Comparison of ENCODE assay signal across 9 mouse cellular contexts in genomic region chr4:138494905-138495304, GRCm38 (mm10). TPM values are rescaled to one million over a fixed set of nuclear protein-coding genes. Genes with fewer than 3 reads are reported as not detected.
A peak's percentile ranks its signal among the peaks of the same experiment; 100 is the strongest.
DNase-seq lines count a peak whose midpoint lies in the region; ATAC-seq and TF ChIP-seq lines count a peak whose summit lies in the region.
"Had no signal": no experiment of that assay in that cellular context is flagged by ENCODE, and none has a peak within 500 bp of the region (broad histone marks: within the 10 kb centered on the region; RNA-seq: fewer than 3 reads in every experiment).

No protein-coding gene starts in this region.

- peaks cover 27% of the 10 kb centered on the region for H3K4me1 ChIP-seq in forebrain, embryonic 14.5 days (ENCODE audit: control insufficient read depth, insufficient read depth, low read length)
- peaks cover 34% of the 10 kb centered on the region for H3K4me1 ChIP-seq in intestine, embryonic 15.5 days (replicated peaks)
- peaks cover 29% of the 10 kb centered on the region for H3K4me1 ChIP-seq in midbrain, postnatal 0 days (ENCODE audit: insufficient read depth, low read length)
- no peaks in the 10 kb centered on the region for H3K4me1 ChIP-seq in thymus, adult 2 months (replicated peaks; ENCODE audit: control insufficient read depth, insufficient read depth, low read length)

- no peaks in the 10 kb centered on the region for H3K27me3 ChIP-seq in forebrain, embryonic 14.5 days (replicated peaks; ENCODE audit: control insufficient read depth, insufficient read depth, low read length)
- H3K27me3 ChIP-seq in intestine, embryonic 15.5 days (replicated peaks): no peaks in the 10 kb centered on the region
- no peaks in the 10 kb centered on the region for H3K27me3 ChIP-seq in midbrain, postnatal 0 days (ENCODE audit: insufficient read depth, low read length)
- H3K27me3 ChIP-seq in thymus, adult 2 months (ENCODE audit: control insufficient read depth, insufficient read depth, low read length): no peaks in the 10 kb centered on the region

- peak; percentile 76 for ATAC-seq in forebrain, embryonic 14.5 days
- ATAC-seq in intestine, embryonic 15.5 days: peak; percentile 44; the same call in 1 of the 2 replicates
- peak; percentile 77 for ATAC-seq in midbrain, postnatal 0 days (ENCODE audit: low FRiP score)

- H3K36me3 ChIP-seq in forebrain, embryonic 14.5 days (ENCODE audit: control insufficient read depth, insufficient read depth, low read length): no peaks in the 10 kb centered on the region
- H3K36me3 ChIP-seq in intestine, embryonic 15.5 days: no peaks in the 10 kb centered on the region
- no peaks in the 10 kb centered on the region for H3K36me3 ChIP-seq in midbrain, postnatal 0 days (ENCODE audit: insufficient read depth, low read length)
- H3K36me3 ChIP-seq in thymus, adult 2 months (ENCODE audit: control insufficient read depth, insufficient read depth, low read length): no peaks in the 10 kb centered on the region
- H3K36me3 ChIP-seq: G1E had no signal

- no peak for TF ChIP-seq CTCF in left cerebral cortex, adult 2 months (IDR thresholded peaks at IDR 0.05)
- peak; percentile 27; the same call in 1 of the 2 replicates for TF ChIP-seq CTCF in midbrain, postnatal 0 days (IDR thresholded peaks at IDR 0.05)
- no peak for TF ChIP-seq CTCF in thymus, adult 2 months (IDR thresholded peaks at IDR 0.05; ENCODE audit: borderline replicate concordance, control insufficient read depth, extremely low read depth, insufficient read depth, low read length, poor library complexity)

- H3K27ac ChIP-seq in left cerebral cortex, adult 2 months: peak overlapping the region; percentile 73
- no peak overlapping the region for H3K27ac ChIP-seq in forebrain, embryonic 14.5 days (ENCODE audit: low read depth, low read length)
- peak overlapping the region; percentile 19; the same call in 1 of the 2 replicates for H3K27ac ChIP-seq in intestine, embryonic 15.5 days
- H3K27ac ChIP-seq in midbrain, postnatal 0 days (ENCODE audit: low read depth, low read length): 0 out of 2 replicates have a peak overlapping the region, but pooled peaks have one; percentile 8
- no peak overlapping the region for H3K27ac ChIP-seq in thymus, adult 2 months (ENCODE audit: control insufficient read depth, insufficient read depth, low read length)

- TF ChIP-seq POLR2A in thymus, adult 2 months (IDR thresholded peaks at IDR 0.05; ENCODE audit: control insufficient read depth, extremely low read depth, insufficient read depth, low read length, poor library complexity): no peak

- no peak overlapping the region for H3K4me3 ChIP-seq in left cerebral cortex, adult 2 months
- H3K4me3 ChIP-seq in forebrain, embryonic 14.5 days (ENCODE audit: low read depth, low read length): no peak overlapping the region
- no peak overlapping the region for H3K4me3 ChIP-seq in intestine, embryonic 15.5 days (replicated peaks)
- H3K4me3 ChIP-seq in midbrain, postnatal 0 days (ENCODE audit: low read depth, low read length): no peak overlapping the region
- H3K4me3 ChIP-seq in thymus, adult 2 months (ENCODE audit: control insufficient read depth, insufficient read depth, low read length): no peak overlapping the region

- 0 out of 2 replicates have a peak overlapping the region, but pooled peaks have one; percentile 2 for H3K4me2 ChIP-seq in forebrain, embryonic 14.5 days (ENCODE audit: low read length)
- H3K4me2 ChIP-seq in intestine, embryonic 15.5 days (replicated peaks): no peak overlapping the region
- no peak overlapping the region for H3K4me2 ChIP-seq in midbrain, postnatal 0 days (ENCODE audit: low read depth, low read length, poor library complexity, severe bottlenecking)

- no peak overlapping the region for H3K9ac ChIP-seq in forebrain, embryonic 14.5 days (ENCODE audit: low read length)
- H3K9ac ChIP-seq in intestine, embryonic 15.5 days: no peak overlapping the region
- H3K9ac ChIP-seq in midbrain, postnatal 0 days (replicated peaks; ENCODE audit: low read length, poor library complexity, severe bottlenecking): no peak overlapping the region

- intact Hi-C loops in left cerebral cortex, adult 2 months (cut with DNase I): no loop called here
- intact Hi-C loops in left cerebral cortex, postnatal 36 days (cut with DNase I): no loop called here

- WGBS in forebrain, embryonic 14.5 days: 21% methylated on average over 5 of the region's 5 CpGs
- 31% methylated on average over 5 of the region's 5 CpGs for WGBS in intestine, embryonic 15.5 days
- WGBS in midbrain, postnatal 0 days: 5% methylated on average over 5 of the region's 5 CpGs
- 78% methylated on average over 5 of the region's 5 CpGs for WGBS in thymus, adult 2 months

- DNase-seq in left cerebral cortex, adult 2 months (ENCODE audit: extremely low spot score in 1 of 2, low spot score in 2 of 2): peak in 1 of 2 experiments; percentile 53
- DNase-seq in left cerebral cortex, postnatal 36 days (ENCODE audit: low spot score in 2 of 2): no peak
- DNase-seq in forebrain, embryonic 14.5 days (ENCODE audit: low spot score): peak; percentile 68
- DNase-seq in midbrain, postnatal 0 days (ENCODE audit: low spot score): peak; percentile 84
- no peak for DNase-seq in adrenal gland, postnatal 25 days
- no peak for DNase-seq in testis, postnatal 10 days (ENCODE audit: low spot score)
- no peak for DNase-seq in thymus, adult 2 months

- H3K9me3 ChIP-seq in forebrain, embryonic 14.5 days (replicated peaks; ENCODE audit: control insufficient read depth, low read length): no peaks in the 10 kb centered on the region
- no peaks in the 10 kb centered on the region for H3K9me3 ChIP-seq in intestine, embryonic 15.5 days
- no peaks in the 10 kb centered on the region; the same call in 1 of the 2 replicates for H3K9me3 ChIP-seq in midbrain, postnatal 0 days (ENCODE audit: low read length)

RNA-seq across cellular contexts. Expression of gene Camk2n1, which starts 40.8 kb away (rescaled TPM):
- total RNA-seq in left cerebral cortex, adult 2 months (2021): 1,000 to 10,000 TPM; 1,332 to 1,386 TPM
- total RNA-seq in left cerebral cortex, postnatal 36 days (2021): 1,000 to 10,000 TPM; 1,236 to 1,427 TPM
- 7.5 and 7.8 TPM in 2 replicates for polyA plus RNA-seq in forebrain, embryonic 14.5 days (2014; fragmentation: Nextera tagmentation; extraction: Ambion mirVana)
- 4.8 and 5.5 TPM in 2 replicates for polyA plus RNA-seq in intestine, embryonic 15.5 days (2015; fragmentation: Nextera tagmentation; extraction: Ambion mirVana)
- total RNA-seq in midbrain, postnatal 0 days (2014; rRNA removed): 50.9 and 55.6 TPM in 2 replicates
- 25.0 and 29.2 TPM in 2 replicates for polyA plus RNA-seq in midbrain, postnatal 0 days (2015; fragmentation: Nextera tagmentation; extraction: Ambion mirVana)
- total RNA-seq in adrenal gland, postnatal 25 days (2021): 24.8 and 26.3 TPM in 2 replicates
- 2.2 and 2.7 TPM in 2 replicates for polyA plus RNA-seq in thymus, adult 2 months (2012; rRNA removed)

Comparison
In these comparisons a context has a peak if more than half of its experiments do, and no peak if none do; other contexts are left out.
1. DNase-seq: peak in forebrain, embryonic 14.5 days (single experiment) and midbrain, postnatal 0 days (single experiment); none in left cerebral cortex, postnatal 36 days (0 of 2), adrenal gland, postnatal 25 days (single experiment), testis, postnatal 10 days (single experiment) and thymus, adult 2 months (single experiment).
2. H3K27ac ChIP-seq: peak in left cerebral cortex, adult 2 months (single experiment), intestine, embryonic 15.5 days (single experiment) and midbrain, postnatal 0 days (single experiment); none in forebrain, embryonic 14.5 days (single experiment) and thymus, adult 2 months (single experiment).
3. RNA of gene Camk2n1, which starts 40.8 kb away (total RNA-seq): 1,236 to 1,427 TPM in left cerebral cortex, postnatal 36 days and 1,332 to 1,386 TPM in left cerebral cortex, adult 2 months; 50.9 to 55.6 TPM in midbrain, postnatal 0 days and 24.8 to 26.3 TPM in adrenal gland, postnatal 25 days; every median in the first group is over 10 times any median in the second.
4. Peak in every context shown above with its lines, with median percentiles within 50 percentile points of each other: ATAC-seq.